Mouse (Mus musculus) monocyte, adult 2 months (primary cell): ENCODE results near the gene Rapgef4.
"Not testable (repeated sequence)": the region's sequence is repeated elsewhere in the genome, so short reads cannot be mapped to it uniquely, and the experiment has no call there.

Source experiments
- DNase-seq, 2 experiments: peaks; one replicate each; pipeline ENCODE4 v3.0.0; 2022; ENCODE audit warnings: low spot score in 2 of 2, low read depth in 1 of 2

Gene Rapgef4

DNA sequence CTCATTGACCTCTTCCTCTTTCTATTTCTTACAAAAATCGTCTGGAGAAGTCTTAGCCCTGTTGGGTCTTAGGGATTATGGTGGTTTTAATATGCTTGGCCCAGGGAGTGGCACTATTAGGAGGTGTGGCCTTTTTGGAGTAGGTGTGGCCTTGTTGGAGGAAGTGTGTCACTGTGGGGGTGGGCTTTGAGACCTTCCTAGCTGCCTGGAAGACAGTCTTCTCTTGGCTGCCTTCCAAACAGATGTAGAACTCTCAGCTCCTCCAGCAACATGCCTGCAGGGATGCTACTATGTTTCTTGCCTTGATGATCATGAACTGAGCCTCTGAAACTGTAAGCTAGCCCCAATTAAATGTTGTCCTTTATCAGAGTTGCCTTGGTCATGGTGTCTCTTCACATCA, 92.1 kb downstream of the Rapgef4 start:
- DNase-seq: not testable (repeated sequence)

DNA sequence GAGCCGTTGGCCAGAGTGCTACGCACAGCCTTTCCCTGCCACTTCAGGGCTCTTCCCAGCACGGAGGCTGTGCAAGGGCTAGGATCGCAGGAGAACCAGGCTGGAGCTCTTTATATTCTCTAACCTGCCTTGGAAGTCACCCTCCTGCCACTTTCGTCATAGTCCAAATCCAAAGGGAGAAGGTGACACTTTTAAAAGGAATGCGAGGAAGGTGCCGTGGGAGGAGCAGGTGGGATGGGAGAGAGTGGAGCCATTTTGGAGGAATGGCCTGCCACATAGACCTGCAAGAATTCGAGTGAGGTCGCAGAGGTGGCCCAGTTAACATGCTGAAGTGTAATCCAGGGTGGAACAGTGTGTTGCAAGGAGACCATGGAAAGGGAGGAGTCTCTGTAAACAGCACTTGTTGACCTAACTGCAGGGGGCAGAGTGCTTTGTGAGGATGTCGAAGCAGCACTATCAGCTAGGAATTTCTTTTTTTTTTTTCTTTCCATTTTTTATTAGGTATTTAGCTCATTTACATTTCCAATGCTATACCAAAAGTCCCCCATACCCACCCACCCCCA, 94.0 kb downstream of the Rapgef4 start:
- DNase-seq: no peak

DNA sequence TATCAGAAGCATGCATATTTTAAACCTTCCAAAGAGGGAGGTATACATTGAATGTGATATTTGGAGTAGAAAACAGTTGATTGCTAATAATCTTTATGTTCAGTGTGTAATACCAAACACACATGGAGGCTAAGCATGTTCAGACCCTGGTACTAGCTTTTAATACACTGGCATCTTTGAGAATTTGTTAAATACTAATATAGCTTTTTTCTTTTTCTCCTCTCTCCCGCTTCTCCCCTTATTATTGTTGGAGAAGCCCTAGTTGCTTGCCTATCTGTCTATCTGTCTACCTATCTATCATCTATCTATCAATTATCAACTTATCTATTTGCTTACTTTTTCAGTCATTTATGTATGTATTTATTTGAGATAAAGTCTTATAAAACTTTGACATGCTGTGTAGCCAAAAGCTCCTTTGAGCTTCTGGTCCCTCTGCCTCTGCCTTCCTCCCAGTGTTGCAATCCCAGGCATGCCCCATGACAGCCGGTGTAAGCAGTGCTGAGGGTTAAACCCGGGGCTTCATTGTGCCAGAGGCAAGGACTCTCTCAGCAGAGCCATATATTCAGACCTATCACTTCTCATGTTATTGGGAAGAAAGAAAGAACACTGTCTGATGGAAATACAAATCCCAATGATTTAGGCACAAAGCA, 96.6 kb downstream of the Rapgef4 start:
- no peak for DNase-seq

DNA sequence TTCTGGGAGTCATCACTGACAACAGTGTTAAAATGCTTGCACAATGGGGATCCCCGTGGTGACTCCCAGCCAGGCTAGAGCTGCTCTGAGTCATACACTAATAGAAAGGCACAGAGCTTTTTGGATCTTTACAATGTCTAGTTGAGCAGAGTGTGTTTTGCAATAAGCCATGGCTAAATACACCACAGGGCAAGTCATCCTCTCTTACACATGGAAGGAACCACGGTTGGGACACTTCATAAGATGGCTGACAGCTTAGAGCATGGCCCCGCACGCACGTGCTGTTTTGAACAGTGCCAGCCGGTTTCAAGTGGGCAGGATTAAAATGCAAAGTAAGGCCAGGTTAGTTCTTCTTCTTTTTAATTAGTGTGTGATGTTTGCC, 97.1 kb downstream of the Rapgef4 start:
- peak; percentile 44 to 69 for DNase-seq

DNA sequence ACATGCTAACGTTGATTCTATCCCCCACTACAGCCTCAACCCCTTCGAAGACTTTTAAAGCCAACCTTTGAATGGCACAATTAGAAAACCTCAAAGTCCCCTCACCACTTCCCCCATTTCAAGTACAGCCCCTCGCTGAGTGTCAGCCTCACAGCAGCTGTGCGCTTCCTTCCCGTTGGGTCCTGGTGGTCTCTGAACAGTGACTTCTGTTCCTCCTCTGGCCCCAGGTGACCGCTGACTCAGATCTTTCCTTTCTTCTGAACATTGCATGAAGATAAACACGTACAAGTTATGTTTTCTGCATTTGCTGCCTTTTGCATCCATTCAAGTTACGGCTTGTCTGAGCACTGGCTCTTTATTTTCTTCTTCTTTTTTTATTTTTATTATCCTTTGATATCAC, 98.1 kb downstream of the Rapgef4 start:
- no peak for DNase-seq

DNA sequence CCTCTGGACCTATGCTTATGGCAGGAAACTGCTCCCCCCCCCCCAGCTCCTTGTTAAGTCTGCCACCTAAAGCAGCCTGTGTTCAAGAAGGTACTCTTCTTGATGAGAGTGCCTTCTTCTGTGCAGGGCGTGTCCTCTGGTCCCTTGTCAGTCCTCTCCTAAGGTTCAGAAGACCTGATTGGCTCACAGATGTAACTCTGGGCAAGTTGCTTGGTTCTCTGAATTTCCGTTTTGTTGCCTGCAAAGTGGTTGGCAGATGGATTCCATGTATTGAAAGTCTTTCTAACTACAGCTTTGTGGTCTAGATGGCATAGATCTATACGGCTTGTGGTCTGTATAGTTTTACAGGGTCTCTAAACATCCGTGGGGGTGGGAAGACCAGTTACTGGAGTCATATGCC, 101.8 kb downstream of the Rapgef4 start:
- no peak for DNase-seq

DNA sequence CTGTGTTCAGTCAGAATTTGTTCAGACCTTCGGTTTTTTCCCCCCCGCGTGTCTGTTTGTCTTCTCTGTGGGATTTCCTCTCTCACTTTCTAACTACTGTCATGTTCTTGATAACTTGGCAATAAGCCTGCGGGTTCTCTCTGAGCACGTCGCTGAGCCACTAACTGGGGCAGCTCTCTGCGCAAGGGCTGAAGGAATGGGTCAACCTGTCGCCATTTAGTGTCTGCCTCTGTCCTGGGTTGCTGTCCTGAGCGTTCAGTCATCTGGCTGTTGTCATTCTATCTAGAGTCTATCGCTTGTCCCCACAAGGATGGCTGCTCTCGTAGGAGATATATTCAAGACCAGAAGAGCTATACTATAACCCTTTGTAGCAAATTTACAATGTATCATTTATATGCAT, 107.8 kb downstream of the Rapgef4 start:
- DNase-seq: no peak

DNA sequence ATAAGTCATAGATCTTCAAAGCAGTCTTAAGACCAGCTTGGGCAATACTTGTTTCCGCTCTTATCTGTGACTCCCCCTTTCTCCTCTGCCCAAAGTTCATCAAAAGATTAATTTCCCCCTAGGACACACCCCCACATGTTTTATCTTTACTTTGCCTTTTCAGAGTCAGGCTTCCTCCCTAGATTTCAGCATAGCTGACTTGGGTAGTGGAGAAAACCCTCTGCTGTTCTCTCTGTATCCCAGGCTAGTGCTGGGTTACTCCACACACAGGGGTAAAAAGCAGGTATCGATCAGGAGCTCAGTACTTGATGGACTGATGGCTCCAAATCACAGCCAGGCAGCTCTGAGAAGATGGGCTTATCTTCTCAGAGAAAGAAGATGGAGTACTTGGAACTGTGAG, 109.0 kb downstream of the Rapgef4 start:
- DNase-seq: no peak

DNA sequence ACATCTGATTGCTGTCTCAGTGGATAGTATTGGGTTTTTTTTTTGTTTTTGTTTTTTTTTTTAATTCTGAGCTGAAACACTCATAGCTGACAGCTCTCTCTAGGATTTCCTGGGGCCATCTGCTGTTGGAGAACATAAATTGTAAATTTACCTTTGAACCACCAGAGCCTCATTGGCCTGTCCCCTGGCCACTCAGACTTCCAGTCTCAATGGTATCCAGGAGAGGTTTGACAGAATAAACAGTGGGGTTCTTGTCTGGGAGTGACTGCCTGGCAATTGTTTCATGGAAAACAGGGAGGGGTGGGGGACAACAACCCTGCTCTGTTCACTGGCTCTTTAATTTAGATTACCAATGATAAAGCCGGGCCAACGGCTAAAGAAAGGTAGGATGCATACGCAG, 111.0 kb downstream of the Rapgef4 start:
- no peak for DNase-seq

DNA sequence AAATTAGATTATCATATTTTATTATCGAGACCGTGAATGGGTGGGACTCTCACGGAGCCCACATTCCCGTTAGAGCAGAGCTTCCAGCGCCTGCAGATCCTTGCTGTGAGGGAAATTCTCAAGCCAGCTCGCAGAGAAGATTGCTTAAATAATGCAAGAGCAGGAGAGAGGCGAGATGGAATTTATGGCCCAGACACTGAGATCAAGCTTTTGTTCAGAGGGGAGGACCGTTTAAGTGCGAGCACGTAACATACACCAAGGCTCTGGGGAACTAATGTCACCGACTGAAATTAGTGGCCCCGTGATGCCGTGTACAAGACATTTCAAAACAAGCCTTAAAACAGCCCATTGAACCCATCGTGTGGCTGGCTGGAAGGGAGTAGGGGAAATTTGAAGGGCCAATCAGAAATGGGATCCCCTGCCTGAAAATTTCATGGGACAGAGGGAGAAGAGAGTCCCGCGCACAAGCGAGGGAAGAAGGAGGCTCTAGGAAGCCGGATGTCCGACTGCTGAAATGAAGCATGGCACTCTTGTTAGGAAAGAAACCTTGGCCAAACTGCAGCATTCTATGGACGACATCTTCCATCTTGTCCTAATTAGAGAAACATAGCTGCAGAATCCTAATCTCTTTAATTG, 112.5 kb downstream of the Rapgef4 start:
- no peak for DNase-seq

DNA sequence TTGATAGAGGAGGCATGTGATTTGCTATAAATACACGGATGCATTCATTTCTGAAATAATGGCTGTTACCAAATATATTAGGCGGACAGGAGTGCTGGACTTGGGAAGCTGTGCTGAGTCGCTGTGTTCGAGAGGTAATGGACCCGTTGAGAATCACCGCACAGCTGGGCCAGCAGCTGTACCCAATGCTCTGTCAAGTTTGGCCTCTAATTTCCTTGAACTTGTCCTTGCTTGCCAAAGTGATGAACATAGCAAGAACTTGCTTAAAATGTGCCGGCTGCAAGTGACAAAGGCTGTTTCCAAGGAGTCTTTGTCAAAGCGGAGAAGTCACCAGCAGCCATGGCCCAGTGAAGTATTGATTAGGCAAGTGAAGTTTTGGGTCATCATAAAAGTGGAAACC, 113.0 kb downstream of the Rapgef4 start:
- DNase-seq: no peak

DNA sequence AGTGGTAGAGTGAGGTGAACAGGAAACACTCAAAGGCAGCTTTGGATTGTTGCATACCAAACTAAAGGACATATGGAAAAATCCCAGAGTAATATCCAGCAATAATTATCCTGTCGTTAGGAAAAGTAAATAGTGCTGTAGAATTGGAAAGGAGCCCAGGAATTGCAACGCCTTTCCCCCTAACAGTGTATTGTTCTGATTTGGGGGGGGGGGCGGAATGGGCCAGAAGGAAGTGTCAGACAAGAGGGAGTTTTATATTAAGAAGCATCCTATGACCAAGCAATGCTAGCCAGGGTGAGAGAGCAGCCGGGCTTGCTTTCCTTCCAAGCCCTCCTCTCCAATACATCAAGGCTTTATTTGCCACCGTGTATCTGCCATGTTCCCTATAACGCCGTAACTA, 113.4 kb downstream of the Rapgef4 start:
- DNase-seq: no peak

DNA sequence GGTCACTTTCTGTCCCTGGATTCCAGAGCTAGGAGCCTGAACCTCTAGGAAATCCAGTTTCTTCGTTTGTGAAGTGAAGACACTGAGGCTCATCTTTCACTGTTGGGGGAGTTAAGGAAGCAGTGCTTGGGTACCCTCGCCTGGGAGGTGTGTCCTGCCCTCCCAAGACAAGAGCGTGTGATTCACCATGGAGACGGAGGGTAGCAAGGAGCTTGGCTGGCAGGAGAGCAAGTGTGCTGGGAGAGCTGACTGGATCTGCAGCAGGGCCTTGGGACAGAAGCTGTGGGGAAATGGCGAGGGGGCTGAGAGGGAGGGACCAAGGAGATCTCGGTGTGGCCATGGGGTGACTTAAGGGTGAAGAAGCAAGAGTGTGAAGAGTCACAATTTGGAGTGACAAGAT, 114.0 kb downstream of the Rapgef4 start:
- DNase-seq: no peak

DNA sequence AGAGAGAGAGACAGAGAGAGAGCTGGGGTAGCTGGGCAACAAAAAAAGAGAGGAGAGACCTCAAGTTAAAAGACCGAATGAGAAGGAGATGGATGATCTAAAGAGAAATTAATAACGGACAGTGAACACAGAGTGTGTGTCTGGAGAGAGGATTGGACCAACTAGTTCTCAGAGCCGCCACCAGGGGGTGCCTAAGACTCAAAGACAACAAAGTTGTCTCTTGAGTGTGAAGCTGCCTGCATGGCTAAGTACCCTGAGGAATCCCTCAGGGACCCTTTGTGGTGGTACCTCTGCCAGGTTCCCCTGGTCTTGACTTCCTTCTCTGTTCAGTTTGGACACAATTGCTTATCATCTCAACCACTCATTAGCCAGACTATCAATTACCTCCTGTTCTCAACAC, 115.3 kb downstream of the Rapgef4 start:
- DNase-seq: peak in 1 of 2 experiments; percentile 37

DNA sequence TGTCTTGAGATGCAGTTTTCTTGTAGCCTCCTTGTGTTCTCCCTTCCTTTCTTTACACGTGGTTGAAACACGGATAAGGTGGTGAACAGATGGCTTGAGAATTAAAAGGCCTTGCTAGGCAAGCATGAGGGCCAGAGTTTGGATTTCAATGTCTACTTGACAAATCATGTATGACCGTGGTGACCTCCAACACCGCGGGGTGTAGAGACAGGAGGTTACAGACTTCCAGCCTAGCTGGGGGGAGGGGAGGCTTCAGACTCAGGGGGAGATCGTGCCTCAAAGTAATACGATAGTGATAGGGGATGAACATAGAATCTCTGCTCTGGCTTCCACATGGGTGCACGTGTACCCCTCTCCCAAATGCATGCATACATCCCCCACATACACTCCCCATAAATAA, 117.3 kb downstream of the Rapgef4 start:
- no peak for DNase-seq

DNA sequence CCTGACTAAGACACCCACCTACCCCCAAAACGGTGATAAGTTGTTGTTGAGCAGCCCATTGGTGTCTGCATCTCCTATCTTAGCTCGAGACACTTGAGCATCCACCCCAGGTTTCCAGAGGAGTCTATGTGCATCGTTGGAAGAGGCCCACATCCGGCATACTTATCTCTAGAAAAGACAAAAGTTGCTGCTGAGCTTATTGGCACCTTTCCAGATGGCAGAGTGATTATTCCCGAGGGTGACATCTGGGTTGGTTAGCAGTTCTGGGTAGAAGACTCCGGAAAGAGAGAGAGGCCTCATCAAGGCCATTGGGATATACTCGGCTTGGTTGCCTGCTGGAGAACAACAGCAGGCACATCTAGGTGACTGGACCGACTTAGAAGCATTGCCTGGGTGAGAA, 123.6 kb downstream of the Rapgef4 start:
- no peak for DNase-seq

DNA sequence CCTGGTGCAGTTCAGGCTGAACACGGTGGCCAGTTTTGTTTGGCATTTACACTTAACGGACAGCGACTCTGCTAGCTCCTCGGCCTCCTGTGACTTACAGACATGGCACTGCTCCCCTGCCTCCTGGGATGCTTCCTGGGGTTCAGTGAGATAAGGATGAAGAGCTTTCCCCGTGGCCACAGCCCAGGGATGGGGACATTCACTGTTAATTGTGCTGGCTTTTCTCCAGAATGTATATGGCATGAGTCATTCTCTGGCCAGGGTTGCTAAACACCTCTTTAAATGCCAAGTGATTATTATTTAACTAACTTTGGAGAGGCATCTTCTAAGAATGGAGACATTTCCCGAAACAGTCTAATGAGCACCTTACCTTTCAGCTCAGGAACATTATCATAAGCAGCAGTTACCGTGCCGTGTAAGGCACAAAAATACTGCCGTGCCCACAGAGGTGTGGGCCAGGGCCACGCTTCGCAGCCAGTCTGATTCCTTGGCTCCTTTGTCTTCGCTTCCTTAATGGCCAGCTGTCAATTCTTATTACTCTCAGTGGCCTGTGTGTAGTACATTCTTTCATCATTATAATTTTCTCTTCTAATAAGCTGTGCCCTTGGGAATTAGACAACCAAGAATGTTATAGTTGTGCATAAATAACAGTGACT, 126.6 kb downstream of the Rapgef4 start:
- DNase-seq: no peak

DNA sequence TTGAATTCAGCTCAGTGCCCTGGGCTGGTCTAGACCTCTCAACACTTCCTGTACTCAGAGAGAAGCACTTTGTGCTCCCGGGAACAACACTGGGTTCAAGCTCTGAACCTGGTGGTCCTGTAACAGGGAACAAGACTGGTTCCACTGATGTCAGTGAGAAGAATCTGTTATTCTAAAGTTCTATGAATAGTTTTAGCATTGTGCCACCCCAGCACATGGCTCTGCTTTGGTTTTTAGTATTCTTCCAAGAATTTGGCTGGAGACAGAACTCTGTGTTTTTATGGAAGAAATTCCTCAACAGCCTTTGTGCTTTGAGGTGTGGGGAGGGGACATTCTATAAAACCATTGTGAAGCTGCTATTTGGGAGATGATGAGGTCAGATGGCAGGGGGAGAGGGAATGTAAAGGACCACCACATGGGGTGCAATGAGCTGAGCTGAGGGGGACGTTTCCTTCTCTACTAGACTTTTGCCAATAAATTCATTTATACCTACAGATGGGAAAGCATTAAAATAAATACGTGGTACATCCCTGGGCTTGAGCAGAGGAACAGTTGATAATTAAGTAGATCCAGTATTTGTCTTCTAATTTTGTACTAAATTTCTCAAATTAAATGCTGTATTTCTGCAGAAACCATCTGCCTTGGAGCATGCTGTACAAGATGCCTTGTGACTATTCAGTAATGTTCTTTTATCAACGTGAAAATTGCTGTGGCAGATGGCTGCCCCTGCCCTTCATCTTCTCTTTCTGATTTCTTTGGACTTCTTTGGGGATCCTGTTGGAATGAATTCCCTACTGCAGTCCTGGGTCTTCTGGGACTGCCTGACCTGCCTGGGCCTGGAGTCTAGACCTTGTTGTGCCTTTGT, 127.6 kb downstream of the Rapgef4 start:
- DNase-seq: no peak

DNA sequence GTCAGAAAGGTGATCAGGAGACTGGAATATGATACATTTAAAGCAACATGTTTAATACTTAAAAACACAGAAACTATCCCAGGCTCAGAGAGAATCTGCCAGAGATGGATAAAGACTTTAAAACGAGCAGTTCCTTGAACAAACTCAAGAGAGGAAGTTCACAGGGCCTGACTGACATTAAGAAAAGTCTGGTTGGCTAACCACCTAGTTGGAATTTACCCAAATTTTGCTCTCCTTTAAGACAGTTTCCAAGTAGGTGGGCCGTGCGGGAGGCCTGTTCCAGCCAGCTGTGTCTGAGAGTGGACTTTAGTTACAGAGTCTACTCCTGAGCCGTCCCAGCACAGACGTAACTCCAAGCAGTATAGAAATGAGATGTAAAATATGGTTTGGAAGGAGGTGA, 129.4 kb downstream of the Rapgef4 start:
- DNase-seq: no peak

DNA sequence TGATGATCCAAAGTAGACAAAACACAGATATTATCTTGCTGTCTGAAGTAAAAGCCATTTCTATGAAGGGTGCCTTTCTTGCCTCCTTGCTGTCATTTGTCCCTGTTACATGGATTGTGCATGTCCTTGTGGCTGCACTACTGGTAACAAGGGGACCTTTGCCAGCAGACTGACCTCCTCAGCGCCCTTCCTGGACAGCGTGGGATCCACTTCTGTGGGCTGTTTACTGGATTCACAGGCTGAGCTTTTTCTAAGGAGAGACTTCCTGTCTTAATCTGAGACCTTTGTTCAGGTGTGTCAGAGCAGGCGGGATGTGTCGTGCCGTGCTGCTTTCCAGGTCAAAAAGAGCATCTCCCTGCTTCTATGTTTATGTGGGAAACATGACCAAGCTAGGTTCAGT, 132.7 kb downstream of the Rapgef4 start:
- no peak for DNase-seq

DNA sequence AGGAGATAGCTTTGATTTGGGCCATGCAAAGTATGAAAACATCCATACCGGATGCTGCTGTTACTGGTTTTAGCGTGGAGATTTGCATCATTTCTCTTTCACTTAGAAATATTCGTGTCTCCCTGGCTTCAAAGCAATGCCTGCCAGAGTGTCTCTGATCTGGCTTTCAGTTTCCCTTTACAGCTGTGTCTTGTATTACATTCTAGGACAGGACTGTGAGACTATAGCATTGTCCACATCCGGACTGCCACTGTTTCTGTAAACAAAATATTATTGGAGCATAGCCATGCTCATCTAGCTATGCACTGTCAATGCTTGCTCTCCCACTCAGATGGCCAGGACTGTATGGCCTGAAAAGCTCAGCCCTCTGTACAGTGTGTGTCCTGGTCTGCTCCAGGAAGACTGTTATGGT, 133.1 kb downstream of the Rapgef4 start:
- DNase-seq: no peak

DNA sequence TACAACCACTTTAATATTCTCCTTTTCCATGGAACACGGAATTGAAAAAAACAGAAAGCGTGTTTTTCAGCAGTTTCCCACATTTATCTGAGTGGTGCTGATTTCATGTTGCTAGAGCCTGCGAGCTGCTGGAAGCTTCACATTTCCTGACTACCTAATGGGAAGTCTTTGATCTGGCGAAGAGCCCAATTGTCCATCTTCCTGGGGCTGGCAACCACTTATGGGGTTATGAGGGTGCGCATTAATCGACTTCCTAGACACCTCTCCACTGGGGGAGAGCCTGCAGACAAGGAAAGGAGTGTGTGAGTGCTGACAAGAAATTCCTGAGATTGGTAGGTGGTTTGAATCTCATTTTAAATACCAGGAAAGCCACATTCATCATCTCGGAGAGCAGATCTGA, 135.1 kb downstream of the Rapgef4 start:
- no peak for DNase-seq
